23 mouse cellular contexts compared by ENCODE assay signal in genomic region chr5:123897352-123897751, GRCm38 (mm10). TPM values are rescaled to one million over a fixed set of nuclear protein-coding genes. Genes with fewer than 3 reads are reported as not detected.
A peak's percentile ranks its signal among the peaks of the same experiment; 100 is the strongest.
DNase-seq lines count a peak whose midpoint lies in the region; ATAC-seq and TF ChIP-seq lines count a peak whose summit lies in the region.
"Had no signal": no experiment of that assay in that cellular context is flagged by ENCODE, and none has a peak within 500 bp of the region (broad histone marks: within the 10 kb centered on the region; RNA-seq: fewer than 3 reads in every experiment).

No protein-coding gene starts in this region.

- H3K4me3 ChIP-seq in bone marrow macrophage, adult 2 months (ENCODE audit: insufficient read depth, low read length) = no peak overlapping the region
- H3K4me3 ChIP-seq: heart, adult 2 months; limb, embryonic 15.5 days had no signal

- H3K27ac ChIP-seq in bone marrow macrophage, adult 2 months (ENCODE audit: insufficient read depth, low read depth, low read length) = peak overlapping the region; percentile 89
- H3K27ac ChIP-seq: heart, adult 2 months; limb, embryonic 15.5 days had no signal

- peaks cover 48% of the 10 kb centered on the region for H3K4me1 ChIP-seq in bone marrow macrophage, adult 2 months (ENCODE audit: control insufficient read depth, insufficient read depth, low read length)

- ATAC-seq in CD4-positive, CD25-positive, alpha-beta regulatory T cell, adult 4 months = peak; percentile 62
- no peak for ATAC-seq in erythroblast, adult 5-6 weeks (replicated peaks; ENCODE audit: low FRiP score, poor library complexity, severe bottlenecking)
- ATAC-seq: activated CD4-positive, CD25-positive, alpha-beta regulatory T cell, adult 4 months; hindbrain, embryonic 16.5 days had no signal

- DNase-seq in right cerebral cortex, postnatal 10 days (ENCODE audit: low spot score in 2 of 2) = peak; percentile 40 to 42
- no peak for DNase-seq in right cerebral cortex, adult 18-20 months
- DNase-seq in monocyte, adult 2 months (ENCODE audit: low read depth in 1 of 2, low spot score in 2 of 2) = peak; percentile 31 to 43
- no peak for DNase-seq in adrenal gland, postnatal 25 days
- DNase-seq in yolk sac, embryonic 10.5 days (ENCODE audit: low spot score) = no peak
- DNase-seq: cerebellum, postnatal 10 days; heart, postnatal 10 days; kidney, adult 9 months; lung, postnatal 10 days; right cerebral cortex, postnatal 14 days; thymus, postnatal 36 days had no signal

- no peak for TF ChIP-seq POLR2A in bone marrow macrophage, adult 2 months (IDR thresholded peaks at IDR 0.05; ENCODE audit: borderline replicate concordance, low read depth, low read length)

- TF ChIP-seq CTCF in bone marrow macrophage, adult 2 months (IDR thresholded peaks at IDR 0.05; ENCODE audit: low read depth, low read length) = no peak

RNA-seq across cellular contexts. Expression of gene Denr, which starts 9.6 kb away (rescaled TPM):
- polyA plus RNA-seq in CD4-positive, CD25-positive, alpha-beta regulatory T cell, adult 4 months (2017; shearing (Covaris generic)) = 10 to 100 TPM; 52.8 to 75.2 TPM
- 51.8 and 58.3 TPM in 2 replicates for polyA plus RNA-seq in bone marrow macrophage, adult 2 months (2012; ENCODE audit: insufficient read depth, insufficient read length, missing spikeins)
- total RNA-seq in adrenal gland, postnatal 25 days (2021) = 65.3 and 87.6 TPM in 2 replicates
- total RNA-seq in erythroblast, adult 5-6 weeks (2015; ENCODE audit: low replicate concordance) = 7.1 and 10.0 TPM in 2 replicates
- total RNA-seq in erythroblast, adult 5-6 weeks (2017; ENCODE audit: low replicate concordance) = 11.2 and 13.9 TPM in 2 replicates

RNA-seq across cellular contexts. Expression of gene Hcar1, which starts 17.5 kb away (rescaled TPM):
- polyA plus RNA-seq in CD4-positive, CD25-positive, alpha-beta regulatory T cell, adult 4 months (2017; shearing (Covaris generic)) = not detected
- polyA plus RNA-seq in bone marrow macrophage, adult 2 months (2012; ENCODE audit: insufficient read depth, insufficient read length, missing spikeins) = not detected in 2 replicates
- 3.7 and 5.3 TPM in 2 replicates for total RNA-seq in adrenal gland, postnatal 25 days (2021)
- total RNA-seq in erythroblast, adult 5-6 weeks (2015; ENCODE audit: low replicate concordance) = not detected in 2 replicates
- not detected in 2 replicates for total RNA-seq in erythroblast, adult 5-6 weeks (2017; ENCODE audit: low replicate concordance)
- polyA plus RNA-seq: activated CD4-positive, CD25-positive, alpha-beta regulatory T cell, adult 4 months; G1E had no signal

RNA-seq across cellular contexts. Expression of gene Gm43518, which starts 29.9 kb away (rescaled TPM):
- polyA plus RNA-seq in CD4-positive, CD25-positive, alpha-beta regulatory T cell, adult 4 months (2017; shearing (Covaris generic)) = 1 to 10 TPM; 2.7 to 8.0 TPM
- polyA plus RNA-seq in bone marrow macrophage, adult 2 months (2012; ENCODE audit: insufficient read depth, insufficient read length, missing spikeins) = not detected in 2 replicates
- 1.9 TPM in 1 of 2 replicates, not detected in the other for total RNA-seq in adrenal gland, postnatal 25 days (2021)
- total RNA-seq in erythroblast, adult 5-6 weeks (2015; ENCODE audit: low replicate concordance) = not detected in 2 replicates
- not detected in 2 replicates for total RNA-seq in erythroblast, adult 5-6 weeks (2017; ENCODE audit: low replicate concordance)
- total RNA-seq: midbrain, postnatal 0 days had no signal
- polyA plus RNA-seq: embryonic facial prominence, embryonic 11.5 days; G1E; heart, adult 2 months; large intestine, adult 2 months had no signal

RNA-seq across cellular contexts. Expression of gene Hcar2, which starts 32.1 kb away (rescaled TPM):
- under 1 TPM in 1 of 2 experiments, not detected in 1; 0.42 TPM for polyA plus RNA-seq in CD4-positive, CD25-positive, alpha-beta regulatory T cell, adult 4 months (2017; shearing (Covaris generic))
- polyA plus RNA-seq in bone marrow macrophage, adult 2 months (2012; ENCODE audit: insufficient read depth, insufficient read length, missing spikeins) = 2.2 and 2.5 TPM in 2 replicates
- 0.48 and 1.4 TPM in 2 replicates for total RNA-seq in adrenal gland, postnatal 25 days (2021)
- 1.5 and 2.9 TPM in 2 replicates for total RNA-seq in erythroblast, adult 5-6 weeks (2015; ENCODE audit: low replicate concordance)
- 3.3 TPM in 1 of 2 replicates, not detected in the other for total RNA-seq in erythroblast, adult 5-6 weeks (2017; ENCODE audit: low replicate concordance)
- total RNA-seq: midbrain, postnatal 0 days had no signal
- polyA plus RNA-seq: activated CD4-positive, CD25-positive, alpha-beta regulatory T cell, adult 4 months; embryonic facial prominence, embryonic 11.5 days; forebrain, embryonic 11.5 days; G1E; hindbrain, embryonic 16.5 days; midbrain, postnatal 0 days had no signal

RNA-seq across cellular contexts. Expression of gene Ccdc62, which starts 33.1 kb away (rescaled TPM):
- polyA plus RNA-seq in CD4-positive, CD25-positive, alpha-beta regulatory T cell, adult 4 months (2017; shearing (Covaris generic)) = 10 to 100 TPM in 1 of 2 experiments, 1 to 10 TPM in 1; 9.6 to 16.0 TPM
- polyA plus RNA-seq in bone marrow macrophage, adult 2 months (2012; ENCODE audit: insufficient read depth, insufficient read length, missing spikeins) = 1.2 and 3.3 TPM in 2 replicates
- 4.9 and 5.0 TPM in 2 replicates for total RNA-seq in adrenal gland, postnatal 25 days (2021)
- total RNA-seq in erythroblast, adult 5-6 weeks (2015; ENCODE audit: low replicate concordance) = 0.19 TPM in 1 of 2 replicates, not detected in the other
- 0.60 and 4.5 TPM in 2 replicates for total RNA-seq in erythroblast, adult 5-6 weeks (2017; ENCODE audit: low replicate concordance)

Comparison
In these comparisons a context has a peak if more than half of its experiments do, and no peak if none do; other contexts are left out.
1. DNase-seq: peak in right cerebral cortex, postnatal 10 days (2 of 2) and monocyte, adult 2 months (2 of 2); none in right cerebral cortex, adult 18-20 months (single experiment), adrenal gland, postnatal 25 days (single experiment) and yolk sac, embryonic 10.5 days (single experiment).